Mouse (Mus musculus): ENCODE data around the gene Gtsf1l.

DNA sequence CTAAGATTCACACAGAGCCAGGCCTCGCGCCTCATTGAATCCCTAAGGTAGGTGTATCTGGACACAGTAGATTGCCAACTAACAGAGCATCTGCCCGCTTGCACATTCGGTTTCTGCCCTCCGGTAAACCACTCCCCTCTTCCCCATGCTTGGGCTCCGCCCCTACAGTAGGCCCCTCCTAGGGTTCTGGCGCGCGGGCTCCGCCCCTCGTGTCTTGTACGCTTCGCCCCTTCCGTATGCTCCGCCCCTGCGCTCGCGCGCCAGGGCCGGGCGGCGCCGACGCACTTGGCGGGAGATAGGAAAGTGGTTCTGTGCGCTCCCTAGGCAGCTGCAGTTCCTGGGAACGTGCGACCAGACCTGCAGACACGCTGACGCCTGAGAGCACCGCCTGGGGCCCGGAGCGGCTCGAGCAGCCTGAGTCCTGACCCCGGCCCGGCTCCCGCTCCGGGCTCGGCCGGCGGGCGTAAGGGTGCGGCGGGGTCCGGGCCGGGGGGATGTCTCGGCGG is 33.3 kb downstream of the Gtsf1l start, which contains the start of gene Mybl2:
- TF ChIP-seq CTCF (IDR thresholded peaks at IDR 0.05; ENCODE audit: low read depth): no peak
- peak; percentile 59 for TF ChIP-seq EP300 (IDR thresholded peaks at IDR 0.05; ENCODE audit: low read depth)
